Mouse (Mus musculus): ENCODE data around the gene Gm21586. TPM values are rescaled to one million over a fixed set of nuclear protein-coding genes. Genes with fewer than 3 reads are reported as not detected.
"Not testable (repeated sequence)": the region's sequence is repeated elsewhere in the genome, so short reads cannot be mapped to it uniquely, and the experiment has no call there.

Gene Gm21586
- not detected in 2 replicates for total RNA-seq (2014; rRNA removed; ENCODE audit: low replicate concordance)
- polyA plus RNA-seq (2015; fragmentation: Nextera tagmentation; extraction: Ambion mirVana), result not detected in 2 replicates

- not testable (repeated sequence) for H3K27ac ChIP-seq (ENCODE audit: low read depth); DNase-seq (ENCODE audit: low spot score); H3K4me3 ChIP-seq (ENCODE audit: low read depth, low read length); ATAC-seq (ENCODE audit: insufficient read depth, low read depth); H3K36me3 ChIP-seq (replicated peaks; ENCODE audit: control insufficient read depth, insufficient read depth, low read length); H3K4me1 ChIP-seq (ENCODE audit: control insufficient read depth, insufficient read depth); H3K27me3 ChIP-seq (ENCODE audit: control insufficient read depth, insufficient read depth, low read length); H3K4me2 ChIP-seq (ENCODE audit: low read depth, low read length); H3K9me3 ChIP-seq (replicated peaks; ENCODE audit: control insufficient read depth, low read length); H3K9ac ChIP-seq (replicated peaks; ENCODE audit: low read depth, low read length)
- no CpG with 5 or more reads among the region's 18 CpGs for WGBS
These were observed at the start of gene Gm21586 for GRCm38 (mm10) chr4:42439078-42439477. Gene Gm21586 (plus strand): TSS chr4:42439378.

GRCm38 (mm10) chr4:42466452-42466851 is 27.3 kb downstream of the Gm21586 start, which contains the start of gene Gm2163:
Gene Gm2163 (plus strand): TSS chr4:42466752.
- not testable (repeated sequence) for H3K4me1 ChIP-seq (ENCODE audit: control insufficient read depth, insufficient read depth); H3K4me2 ChIP-seq (ENCODE audit: low read depth, low read length); H3K36me3 ChIP-seq (replicated peaks; ENCODE audit: control insufficient read depth, insufficient read depth, low read length); H3K4me3 ChIP-seq (ENCODE audit: low read depth, low read length); DNase-seq (ENCODE audit: low spot score); H3K27me3 ChIP-seq (ENCODE audit: control insufficient read depth, insufficient read depth, low read length); H3K9me3 ChIP-seq (replicated peaks; ENCODE audit: control insufficient read depth, low read length); ATAC-seq (ENCODE audit: insufficient read depth, low read depth); H3K9ac ChIP-seq (replicated peaks; ENCODE audit: low read depth, low read length); H3K27ac ChIP-seq (ENCODE audit: low read depth)
- no CpG with 5 or more reads among the region's 5 CpGs for WGBS

Other genes starting within 250 kb of the Gm21586 start
- not detected in 2 replicates for gene Gm10600, start 198.7 kb upstream of the Gm21586 start, total RNA-seq (2014; rRNA removed; ENCODE audit: low replicate concordance)
- not detected in 2 replicates for gene Gm10600, start 198.7 kb upstream of the Gm21586 start, polyA plus RNA-seq (2015; fragmentation: Nextera tagmentation; extraction: Ambion mirVana)
- gene Ccl21b, start 183.6 kb upstream of the Gm21586 start, total RNA-seq (2014; rRNA removed; ENCODE audit: low replicate concordance), result not detected in 2 replicates
- gene Ccl21b, start 183.6 kb upstream of the Gm21586 start, polyA plus RNA-seq (2015; fragmentation: Nextera tagmentation; extraction: Ambion mirVana), result 0.45 TPM in 1 of 2 replicates, not detected in the other
- not detected in 2 replicates for gene Gm21953, start 145.1 kb upstream of the Gm21586 start, total RNA-seq (2014; rRNA removed; ENCODE audit: low replicate concordance)
- not detected in 2 replicates for gene Gm21953, start 145.1 kb upstream of the Gm21586 start, polyA plus RNA-seq (2015; fragmentation: Nextera tagmentation; extraction: Ambion mirVana)
- not detected in 2 replicates for gene Fam205a3, start 121.0 kb upstream of the Gm21586 start, total RNA-seq (2014; rRNA removed; ENCODE audit: low replicate concordance)
- gene Fam205a3, start 121.0 kb upstream of the Gm21586 start, polyA plus RNA-seq (2015; fragmentation: Nextera tagmentation; extraction: Ambion mirVana), result not detected in 2 replicates
- gene Gm2163, start 27.4 kb downstream of the Gm21586 start, total RNA-seq (2014; rRNA removed; ENCODE audit: low replicate concordance), result not detected in 2 replicates
- gene Gm2163, start 27.4 kb downstream of the Gm21586 start, polyA plus RNA-seq (2015; fragmentation: Nextera tagmentation; extraction: Ambion mirVana), result not detected in 2 replicates
- gene Fam205a2, start 88.8 kb downstream of the Gm21586 start, total RNA-seq (2014; rRNA removed; ENCODE audit: low replicate concordance), result not detected in 2 replicates
- not detected in 2 replicates for gene Fam205a2, start 88.8 kb downstream of the Gm21586 start, polyA plus RNA-seq (2015; fragmentation: Nextera tagmentation; extraction: Ambion mirVana)
- not detected in 2 replicates for gene Gm10591, start 172.8 kb downstream of the Gm21586 start, total RNA-seq (2014; rRNA removed; ENCODE audit: low replicate concordance)
- gene Gm10591, start 172.8 kb downstream of the Gm21586 start, polyA plus RNA-seq (2015; fragmentation: Nextera tagmentation; extraction: Ambion mirVana), result 0.45 TPM in 1 of 2 replicates, not detected in the other
- gene Gm2564, start 190.3 kb downstream of the Gm21586 start, total RNA-seq (2014; rRNA removed; ENCODE audit: low replicate concordance), result not detected in 2 replicates
- gene Gm2564, start 190.3 kb downstream of the Gm21586 start, polyA plus RNA-seq (2015; fragmentation: Nextera tagmentation; extraction: Ambion mirVana), result 0.22 and 0.27 TPM in 2 replicates
- not detected in 2 replicates for gene Ccl27b, start 215.9 kb downstream of the Gm21586 start, total RNA-seq (2014; rRNA removed; ENCODE audit: low replicate concordance)
- not detected in 2 replicates for gene Ccl27b, start 215.9 kb downstream of the Gm21586 start, polyA plus RNA-seq (2015; fragmentation: Nextera tagmentation; extraction: Ambion mirVana)
- gene Il11ra2, start 222.5 kb downstream of the Gm21586 start, total RNA-seq (2014; rRNA removed; ENCODE audit: low replicate concordance), result not detected in 2 replicates
- gene Il11ra2, start 222.5 kb downstream of the Gm21586 start, polyA plus RNA-seq (2015; fragmentation: Nextera tagmentation; extraction: Ambion mirVana), result not detected in 2 replicates

All from heart, postnatal 0 days (tissue).